Mouse (Mus musculus): Measurements from ENCODE around the gene Ispd.
A peak's percentile ranks its signal among the peaks of the same experiment; 100 is the strongest.
"Not testable (repeated sequence)": the region's sequence is repeated elsewhere in the genome, so short reads cannot be mapped to it uniquely, and the experiment has no call there.

The Ispd gene

DNA sequence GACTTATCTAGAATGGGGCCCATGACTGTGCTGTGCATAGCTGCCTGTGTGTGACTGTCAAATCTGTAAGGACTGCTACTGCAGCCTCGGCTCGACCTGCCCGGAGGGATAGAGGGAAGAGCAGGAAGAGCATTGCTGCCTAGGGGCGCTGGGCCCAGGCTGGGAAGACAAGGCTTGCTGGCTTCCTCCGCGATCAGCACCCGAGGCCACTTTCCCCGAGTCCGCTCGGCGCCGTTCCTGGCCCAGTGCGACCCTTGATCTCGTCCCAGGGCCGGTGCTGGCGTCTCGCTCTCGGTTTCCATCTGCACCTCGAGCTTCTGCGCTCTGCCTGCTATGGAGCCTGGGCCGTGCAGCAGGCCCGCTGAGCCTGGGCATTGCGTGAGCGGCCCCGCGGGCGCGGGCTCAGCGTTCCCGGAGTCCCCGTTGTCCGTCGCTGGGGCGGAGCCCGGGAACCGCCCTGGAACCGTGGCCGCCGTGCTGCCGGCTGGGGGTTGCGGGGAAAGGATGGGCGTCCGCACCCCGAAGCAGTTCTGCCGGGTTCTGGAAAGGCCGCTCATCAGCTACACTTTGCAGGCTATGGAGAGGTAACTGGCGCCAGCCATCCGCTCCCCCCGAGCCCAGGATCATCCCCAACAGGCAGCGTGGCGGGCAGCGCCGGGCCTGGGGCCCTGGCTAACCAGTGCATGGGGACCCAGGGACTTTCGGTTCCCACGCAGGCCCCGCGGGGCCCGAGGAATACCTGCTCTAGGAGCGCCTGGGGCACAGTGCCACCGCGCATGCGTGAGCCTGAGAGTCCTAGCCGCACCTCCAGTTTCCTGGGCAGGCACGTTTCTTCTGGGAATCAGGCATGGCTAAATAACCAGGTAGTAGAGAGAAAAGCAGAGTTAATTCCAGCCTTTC, at the start of gene Ispd, which contains the start of gene D630036H23Rik:
Ispd (plus strand) TSS at position 10 of the 900 bp plus-strand sequence.
D630036H23Rik (minus strand) TSS at position 741 of the 900 bp plus-strand sequence.
- DNase-seq: peak; percentile 85

DNA sequence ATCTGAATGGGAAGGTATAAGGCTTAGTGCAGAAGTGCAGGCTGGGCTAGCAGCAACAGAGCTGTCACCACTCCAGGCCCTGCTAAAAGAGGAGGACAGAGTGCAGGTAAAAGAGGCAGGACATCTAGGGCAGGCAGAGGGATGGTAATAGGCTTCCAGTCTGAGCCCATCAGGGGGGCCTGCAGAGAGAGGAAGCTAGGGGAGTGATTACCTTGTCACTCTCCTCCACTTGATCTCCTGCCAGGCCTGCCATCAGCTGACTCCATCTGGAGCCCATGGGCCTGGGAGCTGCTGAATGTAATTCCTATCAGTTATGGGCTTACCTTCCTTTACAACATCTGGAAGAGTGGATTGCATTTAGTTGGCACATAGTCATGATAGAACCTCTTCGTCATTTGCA, 48.6 kb upstream of the Ispd start:
- no peak for DNase-seq

DNA sequence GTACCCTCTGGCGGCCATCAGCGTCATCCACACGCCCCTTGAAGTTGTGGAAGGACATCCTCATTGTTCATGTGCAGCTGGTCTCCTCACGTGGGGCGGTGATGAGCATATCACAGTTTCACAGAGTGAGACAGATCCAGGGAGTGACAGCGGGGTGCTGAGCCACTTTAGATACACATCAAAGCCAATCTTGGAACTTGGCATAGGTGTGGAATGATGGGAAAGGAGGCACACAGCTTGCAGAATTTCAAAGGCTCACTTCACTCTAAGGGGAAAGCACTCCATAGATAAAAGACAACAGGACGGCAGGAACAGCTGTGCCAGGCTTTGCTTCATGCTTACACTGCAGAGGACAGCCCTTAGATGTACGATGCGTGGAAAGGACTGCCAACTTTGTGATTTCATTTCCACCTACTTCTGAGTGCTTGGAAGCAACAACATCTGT, 47.4 kb upstream of the Ispd start:
- no peak for DNase-seq

DNA sequence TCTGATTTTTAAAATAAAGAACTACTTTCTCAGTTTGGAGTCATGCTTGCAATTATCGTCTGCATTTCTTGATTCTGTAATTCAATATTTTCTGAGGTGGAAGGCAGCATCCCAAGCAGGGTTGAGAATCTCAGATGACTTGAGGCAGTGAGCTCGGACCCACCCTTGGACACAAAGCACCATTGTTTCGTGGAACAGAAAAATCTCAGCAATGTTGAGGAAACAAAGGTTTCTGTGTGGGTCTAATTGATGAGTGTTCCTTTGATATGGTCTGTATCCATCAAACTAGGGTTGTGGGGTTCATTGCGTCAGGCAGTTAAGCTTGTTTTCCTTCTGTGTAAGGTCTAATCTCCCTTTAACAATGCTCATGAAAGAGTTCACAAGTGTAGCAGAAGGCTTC, 37.1 kb upstream of the Ispd start:
- no peak for DNase-seq

DNA sequence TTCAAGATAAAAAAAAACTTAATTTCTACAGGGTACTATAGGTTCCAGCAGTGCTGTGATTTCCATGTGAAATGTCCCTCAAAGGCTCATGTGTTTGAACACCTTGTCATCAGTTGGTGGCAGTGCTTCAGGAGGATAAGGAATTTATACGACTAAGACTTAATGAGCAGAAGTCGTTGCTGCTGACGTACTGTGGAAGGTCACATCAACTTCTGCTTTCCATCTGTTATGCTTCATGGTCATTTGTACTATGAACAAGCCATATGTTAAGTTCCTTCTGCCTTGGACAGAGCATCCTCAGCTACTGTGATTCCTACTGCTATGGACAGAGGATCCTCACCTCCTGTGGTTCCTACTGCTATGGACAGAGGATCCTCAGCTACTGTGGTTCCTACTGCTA, 21.2 kb upstream of the Ispd start:
- DNase-seq: no peak

DNA sequence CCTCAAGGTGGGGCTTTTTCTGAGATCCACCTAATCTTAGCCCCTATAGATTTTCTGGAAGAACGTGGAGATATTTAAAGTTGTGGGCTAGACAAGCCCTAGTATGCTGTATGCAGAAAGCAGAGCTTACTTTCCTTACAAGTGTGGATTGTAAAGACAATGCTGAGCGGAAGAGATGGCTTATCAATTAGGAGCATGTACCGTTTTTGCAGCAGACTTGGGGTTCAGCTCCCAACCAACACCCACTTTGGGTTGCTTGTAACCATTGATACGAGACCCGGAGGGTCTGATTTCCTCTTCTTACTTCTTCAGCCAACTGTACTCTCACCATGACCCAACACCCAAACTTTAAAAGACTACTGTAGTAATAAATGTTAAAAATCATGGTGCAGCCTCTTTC, 20.6 kb upstream of the Ispd start:
- DNase-seq: no peak

DNA sequence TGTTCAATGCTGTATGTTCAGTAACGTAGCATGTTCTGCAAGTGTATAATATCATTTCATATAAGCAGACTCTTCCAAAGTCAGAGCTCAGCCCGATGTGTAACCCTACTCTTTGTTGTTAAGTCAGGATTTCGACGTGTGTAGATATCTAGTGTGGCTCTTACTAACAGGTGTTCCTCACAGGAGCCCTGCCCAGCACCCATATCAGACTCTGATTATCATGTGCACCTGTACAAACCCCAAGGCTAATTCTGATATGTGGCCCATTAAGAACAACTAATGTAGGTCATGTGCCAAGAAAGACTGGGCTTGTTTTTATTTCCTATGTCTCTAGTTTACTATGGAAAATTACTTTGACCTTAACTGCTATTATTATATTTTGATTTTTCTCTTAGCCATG, 17.2 kb upstream of the Ispd start:
- no peak for DNase-seq

DNA sequence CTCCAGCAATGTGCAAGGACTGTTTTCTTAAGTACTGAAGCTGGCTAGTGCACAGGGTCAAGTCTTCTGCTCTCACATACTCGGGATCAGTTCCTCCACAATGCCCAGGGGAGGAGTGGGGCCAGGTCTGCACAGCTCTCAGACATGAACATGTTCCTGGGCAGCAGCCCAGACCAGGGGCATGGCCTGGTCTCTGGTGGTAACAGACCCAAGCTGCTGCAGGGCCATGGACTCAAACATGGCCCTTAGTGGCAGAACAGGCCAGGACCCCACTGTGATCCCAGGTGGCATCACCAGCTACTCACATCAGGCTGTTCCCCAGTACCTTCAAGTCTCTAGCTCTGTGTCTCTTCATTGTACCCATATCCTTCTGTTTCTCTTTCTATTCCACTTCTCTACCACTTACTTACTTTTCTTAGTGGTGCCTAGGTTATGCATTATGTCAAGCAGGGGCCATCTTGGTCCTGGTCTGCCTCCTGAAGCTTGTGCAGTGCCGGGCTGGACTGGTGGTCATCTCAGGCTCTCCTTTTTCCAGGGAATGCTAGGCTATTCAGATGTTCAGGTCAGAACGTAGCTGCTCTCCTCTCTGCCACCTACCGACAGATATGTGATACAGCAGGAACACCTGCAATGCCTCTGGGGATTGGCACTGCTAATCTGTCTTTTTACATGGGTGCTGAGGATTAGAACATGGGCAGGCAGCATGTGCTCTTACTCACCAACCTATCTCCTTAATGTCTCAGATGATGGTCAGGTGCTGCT, 7.8 kb upstream of the Ispd start:
- DNase-seq: no peak

DNA sequence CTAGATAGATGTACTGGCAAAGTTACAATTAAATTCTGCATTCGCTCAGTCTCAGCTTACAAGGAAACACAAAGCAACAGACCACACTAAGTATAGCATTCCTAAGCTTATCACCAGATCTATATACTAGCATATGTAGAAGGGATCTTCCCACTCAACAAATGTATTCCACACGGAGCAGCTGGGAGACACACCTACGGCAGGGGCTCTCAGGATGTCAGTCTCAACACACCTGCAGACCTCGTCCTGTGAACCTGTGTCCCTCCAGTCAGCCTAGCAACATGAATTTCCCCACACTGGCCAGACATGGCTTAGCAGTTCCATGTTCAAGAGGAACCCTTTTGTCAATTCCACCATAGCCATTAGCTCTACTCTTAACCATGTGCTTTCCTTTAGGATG, 4.9 kb upstream of the Ispd start:
- DNase-seq: not testable (repeated sequence)

DNA sequence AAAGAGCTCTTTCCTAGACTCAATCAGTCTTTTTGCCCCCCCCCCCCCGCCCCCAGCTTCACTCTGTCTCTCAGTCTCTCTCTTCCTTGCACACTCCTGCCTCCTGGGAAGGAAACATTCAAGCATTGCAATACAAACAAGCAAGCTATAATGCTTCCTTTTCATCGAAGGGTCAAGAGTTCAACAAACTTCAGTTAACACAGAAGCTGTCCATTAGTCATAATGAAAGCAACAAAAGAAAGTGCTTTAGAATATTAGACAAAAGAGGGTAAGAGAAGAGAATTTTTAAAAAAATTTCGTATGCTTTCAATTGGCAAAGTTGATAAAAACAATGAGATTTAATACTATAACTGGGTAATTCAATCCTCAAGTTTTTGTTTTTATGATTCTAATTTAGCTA, 996 bp upstream of the Ispd start:
- DNase-seq: no peak

DNA sequence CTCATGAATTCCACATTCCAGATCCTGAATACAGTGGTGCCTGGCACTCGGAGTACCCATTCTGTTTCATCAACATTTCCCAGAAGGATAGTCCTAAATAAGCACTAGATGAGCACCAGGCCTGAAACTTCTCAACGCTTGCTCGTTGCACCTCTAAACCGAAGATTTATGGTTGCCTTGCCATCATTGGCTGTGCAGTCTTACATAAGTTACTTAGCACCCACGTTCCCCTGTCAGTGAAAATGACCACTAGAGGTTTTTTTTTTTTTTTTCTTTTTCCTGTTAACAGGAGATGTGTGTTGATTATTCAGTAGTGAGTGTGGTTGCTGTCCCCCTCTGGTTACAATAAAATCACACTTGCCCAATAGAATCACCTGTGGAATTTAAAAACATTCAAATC, 444 bp upstream of the Ispd start:
- no peak for DNase-seq

DNA sequence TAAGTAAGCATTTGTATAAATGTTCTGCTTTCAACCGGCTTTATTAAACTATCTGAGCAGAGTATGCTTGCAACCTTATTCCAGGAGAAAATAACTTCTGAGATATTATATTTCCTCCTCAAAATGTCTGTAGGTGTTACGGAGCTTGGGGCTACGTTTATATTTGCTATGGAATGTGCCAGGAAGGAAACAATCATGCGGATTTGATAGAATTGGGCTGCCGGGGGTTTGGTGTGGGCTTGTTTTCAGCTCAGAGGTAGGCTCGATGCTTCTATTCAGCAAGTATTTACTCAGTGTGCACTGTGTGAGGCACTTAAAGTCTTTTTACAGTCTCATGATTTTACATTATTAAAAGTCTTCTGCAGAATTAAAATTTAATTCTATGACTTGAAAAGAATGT, 4.1 kb downstream of the Ispd start:
- no peak for DNase-seq

DNA sequence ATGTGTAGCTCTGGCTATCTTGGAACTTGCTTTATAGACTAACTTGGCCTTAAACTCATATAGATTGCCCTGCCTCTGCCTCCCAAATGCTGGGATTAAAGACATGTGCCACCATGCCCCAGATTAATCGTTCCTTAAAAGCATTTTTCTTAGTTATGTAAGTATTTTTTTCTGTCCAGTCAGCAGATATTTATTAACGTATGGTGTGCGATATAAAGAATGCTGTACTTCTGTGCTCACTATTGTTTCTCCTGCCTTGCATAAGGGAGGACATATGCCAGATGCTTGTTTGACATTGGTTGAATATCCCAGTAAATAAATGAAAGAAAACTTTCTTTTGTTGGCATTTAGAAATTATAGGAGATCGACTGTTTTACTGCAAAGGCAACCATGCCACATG, 5.7 kb downstream of the Ispd start:
- DNase-seq: no peak

DNA sequence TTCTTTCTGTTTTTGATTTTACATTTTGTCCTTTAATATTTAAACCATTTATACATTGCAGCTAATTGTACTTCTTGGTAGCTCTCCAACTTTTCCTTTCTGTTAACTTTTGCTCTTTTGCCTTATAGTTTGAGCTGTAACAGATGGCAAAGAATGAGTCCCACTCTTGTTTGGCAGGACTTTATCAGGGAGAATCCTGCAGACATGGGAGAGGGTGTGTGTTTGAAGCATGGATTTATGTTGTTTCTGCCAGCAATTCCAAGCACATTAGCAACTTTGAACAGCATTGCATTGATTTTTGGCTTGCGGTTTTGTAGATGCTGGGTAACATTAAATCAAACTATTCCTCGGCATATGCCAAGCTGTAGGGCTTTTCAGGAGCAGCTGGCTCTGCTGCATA, 13.9 kb downstream of the Ispd start:
- DNase-seq: no peak

DNA sequence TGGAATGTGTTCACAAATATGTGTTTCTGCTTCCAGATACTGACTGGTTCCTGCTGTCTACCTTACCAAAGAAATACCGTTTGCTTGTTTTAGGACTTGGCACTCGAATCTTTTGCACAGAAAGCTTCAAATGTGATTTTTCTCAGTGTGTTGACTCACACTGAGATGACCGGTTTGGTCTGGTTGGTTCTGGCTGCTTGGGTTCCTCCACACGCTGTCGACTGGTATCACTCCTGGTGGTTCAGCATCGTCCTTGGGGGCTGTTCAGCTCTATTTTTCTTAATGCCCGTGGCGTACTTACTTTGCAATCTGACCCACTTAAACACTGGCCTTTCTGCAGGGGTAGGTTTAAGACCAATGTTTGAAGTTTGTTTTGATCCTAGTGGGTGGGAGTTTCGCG, 42.4 kb downstream of the Ispd start:
- DNase-seq: no peak

DNA sequence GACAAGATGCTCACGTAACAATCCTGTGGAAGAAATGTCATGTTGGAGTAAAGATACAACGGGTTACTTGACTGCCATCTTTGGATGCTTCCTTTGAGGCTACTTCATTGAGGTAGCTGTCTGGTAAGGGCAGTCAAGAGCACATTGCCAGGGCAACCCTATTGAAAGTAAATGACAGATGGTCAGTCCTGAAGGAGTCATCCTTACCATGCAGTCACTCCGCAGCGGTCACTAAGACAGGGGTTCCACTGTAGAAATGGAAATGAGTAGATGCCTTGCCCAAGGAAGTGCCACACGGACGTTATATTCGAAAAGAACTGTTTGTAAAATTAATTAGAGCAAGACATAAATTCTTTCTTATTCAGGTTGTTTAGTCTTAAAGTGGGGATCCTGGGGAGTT, 44.0 kb downstream of the Ispd start:
- DNase-seq: no peak

DNA sequence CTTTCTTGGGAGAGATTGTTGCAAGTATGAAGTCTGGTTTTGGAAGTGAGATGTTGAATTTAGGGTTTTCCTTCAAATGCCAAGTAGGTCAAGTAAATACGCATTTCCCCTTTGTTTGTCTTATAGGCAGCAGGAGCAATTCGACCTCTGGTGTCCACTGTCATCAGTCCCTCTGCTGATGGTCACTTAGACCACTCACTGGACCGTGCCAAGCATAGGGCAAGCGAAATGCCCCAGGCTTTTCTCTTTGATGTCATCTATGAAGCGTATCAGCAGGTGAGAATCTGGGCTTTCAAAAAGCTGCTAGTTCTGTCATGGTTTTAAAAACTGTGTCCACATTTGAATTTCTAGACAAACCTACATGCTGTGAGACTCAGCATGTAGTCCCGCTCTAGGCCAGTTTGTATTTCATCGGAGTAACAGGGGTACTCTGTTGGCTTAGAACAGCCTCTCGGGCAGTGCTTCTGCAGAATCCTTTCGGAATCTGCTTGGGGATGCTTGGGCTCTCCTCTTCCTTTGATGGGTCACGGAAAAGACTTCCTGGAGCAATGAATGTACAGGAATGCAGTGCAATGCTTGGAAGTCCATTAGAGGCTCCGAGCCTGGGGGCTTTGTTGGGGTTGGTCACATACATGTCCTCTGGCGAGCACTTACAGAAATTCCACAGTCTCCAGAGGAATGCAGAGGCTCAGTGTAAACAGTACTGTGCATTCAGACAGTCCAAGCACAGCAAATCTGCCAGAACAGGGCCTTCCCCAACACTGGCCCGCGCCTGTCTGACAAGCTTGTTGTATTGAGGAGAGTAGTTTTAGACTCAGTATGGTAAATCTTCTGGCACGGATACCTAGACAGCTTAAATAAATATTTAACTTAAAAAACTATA, 45.2 kb downstream of the Ispd start:
- DNase-seq: no peak

DNA sequence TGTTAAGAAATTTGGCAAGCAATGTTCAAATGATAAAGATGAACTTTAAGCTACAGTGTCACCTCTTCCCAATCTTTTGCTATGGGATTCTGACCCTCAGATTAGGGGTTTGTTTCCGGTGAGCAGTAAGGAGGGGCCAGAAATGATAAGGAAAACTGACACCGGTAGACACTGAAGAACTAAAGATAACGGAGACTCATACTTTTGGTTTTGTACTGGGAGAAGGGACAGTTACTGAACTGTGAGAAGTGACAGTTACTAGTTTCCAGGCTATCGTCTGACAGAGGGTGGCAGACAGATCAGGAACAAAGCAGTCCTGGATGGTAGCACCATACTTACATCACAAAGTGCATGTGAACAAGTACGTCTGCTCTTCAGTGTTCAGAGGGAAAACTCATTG, 55.7 kb downstream of the Ispd start:
- no peak for DNase-seq

DNA sequence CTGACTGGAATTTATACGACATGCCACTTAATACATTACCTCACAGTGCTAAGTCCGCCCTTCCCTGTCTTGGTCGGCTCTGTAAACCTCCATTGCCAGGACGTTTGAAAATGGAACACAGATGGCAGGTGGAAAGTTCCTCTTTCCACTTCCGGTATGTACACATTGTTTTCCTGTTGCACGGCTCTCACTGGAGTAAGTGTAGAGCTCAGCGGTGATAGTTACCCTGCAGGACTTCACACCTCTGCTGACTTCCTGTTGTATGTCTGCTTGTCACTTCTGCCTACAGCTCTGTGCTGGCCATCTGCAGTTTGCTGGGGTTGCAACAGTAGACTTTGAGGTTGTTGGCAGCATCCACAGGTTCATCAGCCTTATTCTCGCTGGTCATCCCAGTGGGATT, 58.1 kb downstream of the Ispd start:
- no peak for DNase-seq

DNA sequence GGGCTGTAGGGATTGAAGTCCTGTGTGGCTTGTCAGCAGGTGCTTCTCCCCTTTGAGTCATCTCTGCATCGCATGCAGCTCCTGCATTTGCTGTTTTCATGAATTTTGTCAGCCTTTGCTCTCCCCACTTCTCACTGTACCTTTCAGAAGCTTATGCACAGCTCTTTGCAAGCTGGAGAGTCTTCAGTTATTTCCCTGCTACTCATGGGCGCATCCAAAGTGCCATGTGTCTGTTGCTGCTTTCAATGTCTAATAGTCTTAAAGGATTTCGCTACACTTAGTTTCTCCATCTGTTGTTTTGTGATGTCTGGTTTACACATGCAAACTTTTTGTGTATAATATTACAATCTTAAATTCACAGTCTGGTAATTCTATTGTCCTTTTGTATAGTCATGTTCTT, 74.8 kb downstream of the Ispd start:
- DNase-seq: no peak

DNA sequence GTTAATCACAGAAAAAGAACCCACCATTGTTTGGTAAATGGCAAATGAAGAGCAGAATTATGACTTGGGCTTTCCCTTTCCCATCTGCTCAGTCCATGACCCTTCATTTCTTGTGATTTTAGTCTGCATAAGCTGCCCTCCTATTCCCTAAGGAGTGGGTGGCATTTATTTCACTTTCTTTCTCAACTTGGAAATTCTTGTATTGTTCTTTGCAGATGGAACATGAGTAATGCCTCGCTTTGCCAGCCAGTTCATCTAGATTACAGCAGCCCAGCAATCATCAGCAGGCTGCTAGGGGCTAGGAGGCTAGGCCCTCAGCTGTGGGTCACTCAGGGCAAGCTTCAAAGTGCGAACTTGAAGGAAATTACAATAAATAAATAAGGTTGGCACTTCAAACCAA, 76.5 kb downstream of the Ispd start:
- no peak for DNase-seq

DNA sequence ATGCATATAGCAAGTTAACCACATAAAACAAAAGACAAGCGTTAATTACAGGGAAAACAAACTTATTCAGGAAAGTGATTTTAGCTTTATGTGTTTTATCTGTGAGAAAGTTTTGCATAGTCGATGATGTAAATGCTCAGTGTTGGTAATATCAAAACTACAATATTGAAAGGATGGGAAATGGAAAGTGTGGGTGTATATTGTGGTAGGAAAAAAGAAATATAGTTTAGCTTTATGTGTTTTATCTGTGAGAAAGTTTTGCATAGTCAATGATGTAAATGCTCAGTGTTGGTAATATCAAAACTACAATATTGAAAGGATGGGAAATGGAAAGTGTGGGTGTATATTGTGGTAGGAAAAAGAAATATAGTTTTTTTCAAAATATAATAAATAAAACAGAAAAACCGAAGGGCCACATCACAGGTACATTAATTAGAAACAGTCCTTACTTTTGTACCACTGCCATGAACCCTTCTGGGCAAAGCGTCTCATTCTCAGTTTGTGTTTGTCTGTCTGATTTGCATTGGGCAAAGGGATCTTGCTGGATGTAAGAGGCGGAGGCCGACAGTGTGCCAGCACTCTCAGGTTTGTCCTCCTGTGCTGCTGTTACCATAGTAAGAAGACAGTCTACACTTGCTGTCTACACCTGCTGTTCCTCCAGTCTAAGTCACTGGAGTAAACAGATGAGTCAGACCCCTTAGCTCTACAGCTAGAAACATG, 87.2 kb downstream of the Ispd start:
- no peak for DNase-seq
